Mouse (Mus musculus): ENCODE results near the gene Mrpl14. TPM values are rescaled to one million over a fixed set of nuclear protein-coding genes. Genes with fewer than 3 reads are reported as not detected.

Mrpl14 gene
- polyA plus RNA-seq, 1 experiment from 2014 or later = 113 TPM

DNA sequence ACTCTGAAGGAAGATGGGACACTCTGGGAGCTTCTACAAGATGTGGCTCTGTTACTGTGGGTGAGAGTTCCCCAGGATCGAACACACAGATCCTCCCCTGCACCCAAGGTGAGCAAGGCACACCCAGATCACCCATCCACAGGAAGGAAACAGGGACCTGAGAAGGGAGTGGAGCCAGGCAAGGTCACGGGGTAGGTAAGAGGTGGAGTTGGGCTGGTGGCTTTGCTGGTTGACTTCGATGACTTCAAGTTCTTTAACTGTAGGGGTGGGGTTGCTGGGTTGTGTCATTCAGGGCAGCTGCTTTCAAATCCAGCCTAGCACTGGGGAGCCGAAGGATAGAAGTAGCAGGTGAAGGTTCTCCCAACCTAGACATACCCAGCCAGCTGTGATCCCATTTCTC lies 3.3 kb upstream of the Mrpl14 start:
- DNase-seq = no peak
- Histone ChIP-seq H3K4me1 (ENCODE audit: insufficient read depth) (peaks cover 25% of the 10 kb centered on the region), H3K9ac (replicated peaks) (no peak overlapping the region), H3K36me3 (replicated peaks; ENCODE audit: insufficient read depth, low read length) (0 out of 2 replicates have a peak, but pooled peaks cover 1% of the 10 kb centered on the region), H3K4me3 (ENCODE audit: low read depth, low read length) (no peak overlapping the region), H3K27ac (ENCODE audit: low read depth) (no peak overlapping the region), H3K27me3 (ENCODE audit: insufficient read depth, low read length) (no peaks in the 10 kb centered on the region), H3K4me2 (ENCODE audit: low read depth, low read length) (no peak overlapping the region), H3K9me3 (ENCODE audit: low read length) (no peaks in the 10 kb centered on the region)
- TF ChIP-seq CTCF (IDR thresholded peaks at IDR 0.05; ENCODE audit: low read depth) (no peak), EP300 (IDR thresholded peaks at IDR 0.05; ENCODE audit: low read depth) (no peak)
- ATAC-seq = no peak
- 84% methylated on average over 4 of the region's 4 CpGs for WGBS (ENCODE audit: insufficient replicate concordance)

DNA sequence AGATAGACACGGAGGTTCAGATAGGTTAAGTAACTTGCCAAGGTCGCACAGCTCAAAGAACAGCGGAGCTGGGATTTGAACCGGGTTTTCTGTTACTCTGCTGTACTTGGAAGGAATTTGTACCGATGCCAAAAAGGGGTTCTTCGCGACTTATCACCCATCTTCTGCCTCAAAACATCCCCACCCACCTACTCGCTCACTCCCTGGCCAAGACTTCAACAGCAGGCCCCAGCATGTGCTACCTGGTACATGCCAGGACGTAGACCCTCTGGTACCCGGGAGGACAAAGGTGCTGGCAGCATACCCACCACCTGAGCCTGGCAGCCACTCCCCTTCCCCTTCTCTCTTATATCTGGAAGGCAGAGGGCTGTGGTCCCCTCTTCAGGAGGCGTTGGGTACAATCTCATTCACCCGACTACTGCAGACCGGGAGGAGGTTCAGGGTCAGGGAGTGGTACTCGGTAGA lies 1.4 kb upstream of the Mrpl14 start:
- Histone ChIP-seq H3K27me3 (ENCODE audit: insufficient read depth, low read length) (no peaks in the 10 kb centered on the region), H3K4me3 (ENCODE audit: low read depth, low read length) (peak overlapping the region; percentile 94), H3K9ac (replicated peaks) (peak overlapping the region; percentile 94), H3K4me1 (ENCODE audit: insufficient read depth) (peaks cover 25% of the 10 kb centered on the region), H3K36me3 (replicated peaks; ENCODE audit: insufficient read depth, low read length) (no peaks in the 10 kb centered on the region), H3K27ac (ENCODE audit: low read depth) (no peak overlapping the region), H3K9me3 (ENCODE audit: low read length) (no peaks in the 10 kb centered on the region), H3K4me2 (ENCODE audit: low read depth, low read length) (peak overlapping the region; percentile 100)
- no peak for ATAC-seq
- DNase-seq = no peak
- no peak for TF ChIP-seq EP300 (IDR thresholded peaks at IDR 0.05; ENCODE audit: low read depth)
- no peak for TF ChIP-seq CTCF (IDR thresholded peaks at IDR 0.05; ENCODE audit: low read depth)
- WGBS (ENCODE audit: insufficient replicate concordance) = 34% methylated on average over 14 of the region's 14 CpGs

GRCm38 (mm10) chr17:45685171-45686092 lies 690 bp upstream of the Mrpl14 start:
- H3K27ac ChIP-seq (ENCODE audit: low read depth) = peak overlapping the region; percentile 79
- H3K36me3 ChIP-seq (replicated peaks; ENCODE audit: insufficient read depth, low read length) = 0 out of 2 replicates have a peak, but pooled peaks cover 3% of the 10 kb centered on the region
- no peaks in the 10 kb centered on the region for H3K27me3 ChIP-seq (ENCODE audit: insufficient read depth, low read length)
- H3K4me1 ChIP-seq (ENCODE audit: insufficient read depth) = peaks cover 25% of the 10 kb centered on the region
- TF ChIP-seq CTCF (IDR thresholded peaks at IDR 0.05; ENCODE audit: low read depth) (no peak), EP300 (IDR thresholded peaks at IDR 0.05; ENCODE audit: low read depth) (no peak)
- peak overlapping the region; percentile 94 for H3K9ac ChIP-seq (replicated peaks)
- WGBS (ENCODE audit: insufficient replicate concordance) = 3% methylated on average over 54 of the region's 58 CpGs
- ATAC-seq (peak; percentile 67), DNase-seq (peak; percentile 50)
- peak overlapping the region; percentile 100 for H3K4me2 ChIP-seq (ENCODE audit: low read depth, low read length)
- no peaks in the 10 kb centered on the region for H3K9me3 ChIP-seq (ENCODE audit: low read length)
- H3K4me3 ChIP-seq (ENCODE audit: low read depth, low read length) = peak overlapping the region; percentile 94

DNA sequence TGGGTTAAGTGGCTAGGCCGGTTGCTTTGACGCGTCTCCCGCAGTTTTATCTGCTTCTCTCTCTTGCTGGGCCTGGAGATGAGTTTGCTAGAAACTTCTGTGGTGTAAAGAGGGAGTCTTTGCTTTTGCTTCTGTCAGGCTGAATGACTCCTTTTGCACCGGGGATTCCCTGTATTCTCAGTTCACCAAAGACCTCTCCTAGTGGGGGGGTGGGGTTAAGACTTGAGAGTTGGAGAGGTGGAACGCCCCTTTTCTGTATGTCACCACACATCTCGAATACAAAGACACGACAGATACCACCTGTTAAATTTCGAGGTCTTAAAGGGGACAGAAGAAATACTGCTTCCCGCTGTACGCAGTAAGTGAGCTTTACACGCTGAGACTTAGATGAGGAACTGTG lies 594 bp downstream of the Mrpl14 start, which contains the start of gene Tmem63b:
Tmem63b (minus strand) TSS at position 190 of the 400 bp plus-strand sequence.
- TF ChIP-seq CTCF (IDR thresholded peaks at IDR 0.05; ENCODE audit: low read depth) (no peak), EP300 (IDR thresholded peaks at IDR 0.05; ENCODE audit: low read depth) (no peak)
- H3K9me3 ChIP-seq (ENCODE audit: low read length) = no peaks in the 10 kb centered on the region
- H3K4me3 ChIP-seq (ENCODE audit: low read depth, low read length) = peak within 1 kb of the TSS; percentile 94
- peak within 1 kb of the TSS; percentile 79 for H3K27ac ChIP-seq (ENCODE audit: low read depth)
- WGBS (ENCODE audit: insufficient replicate concordance) = 4% methylated on average over 12 of the region's 12 CpGs
- H3K36me3 ChIP-seq (replicated peaks; ENCODE audit: insufficient read depth, low read length) = 0 out of 2 replicates have a peak, but pooled peaks cover 3% of the 10 kb centered on the region
- DNase-seq = no peak
- H3K4me2 ChIP-seq (ENCODE audit: low read depth, low read length) = peak within 1 kb of the TSS; percentile 100
- peaks cover 22% of the 10 kb centered on the region for H3K4me1 ChIP-seq (ENCODE audit: insufficient read depth)
- peak within 1 kb of the TSS; percentile 94 for H3K9ac ChIP-seq (replicated peaks)
- H3K27me3 ChIP-seq (ENCODE audit: insufficient read depth, low read length) = no peaks in the 10 kb centered on the region
- peak; percentile 20 for ATAC-seq

DNA sequence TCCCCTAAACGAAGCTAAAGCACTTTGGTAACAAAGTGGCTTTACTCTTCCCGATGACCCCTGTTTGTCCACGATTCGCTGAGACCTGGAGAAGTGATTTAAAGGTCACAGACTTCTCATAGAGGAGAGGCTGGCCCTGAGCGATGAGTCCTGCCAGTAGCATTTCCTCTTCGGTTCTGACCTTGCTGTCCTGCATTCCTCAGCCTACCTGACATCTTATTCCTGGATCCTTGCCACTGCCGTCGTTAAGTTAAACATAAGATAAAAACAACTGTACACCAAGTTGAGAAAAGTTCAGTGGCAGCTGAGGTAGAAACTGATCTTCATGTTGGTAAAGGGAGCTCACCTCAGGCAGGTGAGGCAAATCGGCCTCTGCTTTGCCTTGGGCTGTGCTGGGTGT lies 3.0 kb downstream of the Mrpl14 start:
- TF ChIP-seq EP300 (IDR thresholded peaks at IDR 0.05; ENCODE audit: low read depth) (no peak), CTCF (IDR thresholded peaks at IDR 0.05; ENCODE audit: low read depth) (no peak)
- peaks cover 44% of the 10 kb centered on the region for H3K4me1 ChIP-seq (ENCODE audit: insufficient read depth)
- no peak overlapping the region for H3K9ac ChIP-seq (replicated peaks)
- H3K27ac ChIP-seq (ENCODE audit: low read depth) = no peak overlapping the region
- 0 out of 2 replicates have a peak, but pooled peaks cover 3% of the 10 kb centered on the region for H3K36me3 ChIP-seq (replicated peaks; ENCODE audit: insufficient read depth, low read length)
- no peaks in the 10 kb centered on the region for H3K27me3 ChIP-seq (ENCODE audit: insufficient read depth, low read length)
- no peak for ATAC-seq
- H3K4me2 ChIP-seq (ENCODE audit: low read depth, low read length) = no peak overlapping the region
- no peak for DNase-seq
- H3K4me3 ChIP-seq (ENCODE audit: low read depth, low read length) = no peak overlapping the region
- no peaks in the 10 kb centered on the region for H3K9me3 ChIP-seq (ENCODE audit: low read length)
- 83% methylated on average over 9 of the region's 9 CpGs for WGBS (ENCODE audit: insufficient replicate concordance)

DNA sequence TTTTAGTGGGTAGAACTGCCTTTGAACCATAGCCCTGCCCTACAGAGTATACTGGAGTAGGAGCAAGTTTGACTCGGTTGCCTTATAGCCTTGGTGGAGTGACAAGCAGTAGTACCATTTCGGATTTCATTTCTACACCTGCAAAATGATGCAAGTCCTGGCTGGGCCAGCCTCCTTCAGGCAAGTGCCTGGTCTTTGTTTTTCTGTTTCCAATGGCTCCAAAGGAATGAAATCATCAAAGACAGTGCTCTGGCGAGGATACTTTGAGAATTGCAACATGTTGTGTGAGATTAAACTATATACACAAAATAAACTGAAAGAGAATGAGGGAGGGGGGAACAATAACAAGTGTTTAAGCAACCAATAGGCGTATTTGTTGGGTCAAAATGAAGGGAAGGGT lies 3.9 kb downstream of the Mrpl14 start:
- WGBS (ENCODE audit: insufficient replicate concordance) = 86% methylated on average over 4 of the region's 4 CpGs
- Histone ChIP-seq H3K27ac (ENCODE audit: low read depth) (no peak overlapping the region), H3K4me3 (ENCODE audit: low read depth, low read length) (no peak overlapping the region), H3K9me3 (ENCODE audit: low read length) (no peaks in the 10 kb centered on the region), H3K9ac (replicated peaks) (no peak overlapping the region), H3K4me2 (ENCODE audit: low read depth, low read length) (no peak overlapping the region), H3K4me1 (ENCODE audit: insufficient read depth) (peaks cover 38% of the 10 kb centered on the region), H3K36me3 (replicated peaks; ENCODE audit: insufficient read depth, low read length) (0 out of 2 replicates have a peak, but pooled peaks cover 3% of the 10 kb centered on the region), H3K27me3 (ENCODE audit: insufficient read depth, low read length) (no peaks in the 10 kb centered on the region)
- ATAC-seq (no peak), DNase-seq (no peak)
- TF ChIP-seq CTCF (IDR thresholded peaks at IDR 0.05; ENCODE audit: low read depth) (no peak), EP300 (IDR thresholded peaks at IDR 0.05; ENCODE audit: low read depth) (no peak)
